9 mouse cellular contexts compared by ENCODE assay signal in genomic region chr3:152122720-152123119, GRCm38 (mm10). TPM values are rescaled to one million over a fixed set of nuclear protein-coding genes. Genes with fewer than 3 reads are reported as not detected.
A peak's percentile ranks its signal among the peaks of the same experiment; 100 is the strongest.
DNase-seq lines count a peak whose midpoint lies in the region; ATAC-seq lines count a peak whose summit lies in the region.
"Had no signal": no experiment of that assay in that cellular context is flagged by ENCODE, and none has a peak within 500 bp of the region (broad histone marks: within the 10 kb centered on the region; RNA-seq: fewer than 3 reads in every experiment).

No protein-coding gene starts in this region.

- peak; percentile 92 for ATAC-seq in heart, embryonic 12.5 days (ENCODE audit: insufficient number of reproducible peaks, low FRiP score)
- ATAC-seq in stomach, embryonic 16.5 days (ENCODE audit: insufficient read depth, low FRiP score) = peak; percentile 89

- no peak overlapping the region for H3K4me3 ChIP-seq in heart, embryonic 12.5 days
- H3K4me3 ChIP-seq in stomach, embryonic 16.5 days (replicated peaks; ENCODE audit: low read length) = no peak overlapping the region
- H3K4me3 ChIP-seq: embryonic facial prominence, embryonic 15.5 days had no signal

- H3K36me3 ChIP-seq in heart, embryonic 12.5 days = 0 out of 2 replicates have a peak, but pooled peaks cover 5% of the 10 kb centered on the region
- H3K36me3 ChIP-seq in stomach, embryonic 16.5 days (ENCODE audit: control insufficient read depth, insufficient read depth, low read length) = no peaks in the 10 kb centered on the region
- H3K36me3 ChIP-seq: embryonic facial prominence, embryonic 15.5 days had no signal

- peak overlapping the region; percentile 77 for H3K27ac ChIP-seq in heart, embryonic 12.5 days (ENCODE audit: poor library complexity, severe bottlenecking)
- peak overlapping the region; percentile 60 for H3K27ac ChIP-seq in stomach, embryonic 16.5 days (ENCODE audit: low read length)
- H3K27ac ChIP-seq: embryonic facial prominence, embryonic 15.5 days had no signal

- peaks cover 51% of the 10 kb centered on the region for H3K4me1 ChIP-seq in heart, embryonic 12.5 days (replicated peaks)
- peaks cover 13% of the 10 kb centered on the region for H3K4me1 ChIP-seq in stomach, embryonic 16.5 days (ENCODE audit: control insufficient read depth, insufficient read depth, low read length)

- WGBS in heart, embryonic 12.5 days = 50% methylated on average over 3 of the region's 3 CpGs
- 49% methylated on average over 3 of the region's 3 CpGs for WGBS in stomach, embryonic 16.5 days

- no peak overlapping the region for H3K4me2 ChIP-seq in heart, embryonic 12.5 days
- peak overlapping the region; percentile 22; the same call in 1 of the 2 replicates for H3K4me2 ChIP-seq in stomach, embryonic 16.5 days (ENCODE audit: low read depth, low read length)
- H3K4me2 ChIP-seq: embryonic facial prominence, embryonic 15.5 days had no signal

- no peak overlapping the region for H3K9ac ChIP-seq in heart, embryonic 12.5 days
- H3K9ac ChIP-seq in stomach, embryonic 16.5 days (ENCODE audit: low read length) = no peak overlapping the region
- H3K9ac ChIP-seq: embryonic facial prominence, embryonic 15.5 days had no signal

- no peaks in the 10 kb centered on the region for H3K9me3 ChIP-seq in heart, embryonic 12.5 days (replicated peaks)
- H3K9me3 ChIP-seq in stomach, embryonic 16.5 days (replicated peaks; ENCODE audit: control insufficient read depth, low read length) = no peaks in the 10 kb centered on the region
- H3K9me3 ChIP-seq: embryonic facial prominence, embryonic 15.5 days had no signal

- H3K27me3 ChIP-seq in heart, embryonic 12.5 days (replicated peaks) = no peaks in the 10 kb centered on the region
- no peaks in the 10 kb centered on the region for H3K27me3 ChIP-seq in stomach, embryonic 16.5 days (ENCODE audit: control insufficient read depth, insufficient read depth, low read length)
- H3K27me3 ChIP-seq: embryonic facial prominence, embryonic 15.5 days had no signal

- DNase-seq in urinary bladder, postnatal 14 days (ENCODE audit: low spot score) = peak; percentile 62
- DNase-seq in urinary bladder, postnatal 4 days (ENCODE audit: low spot score in 2 of 2) = no peak
- peak; percentile 77 to 87 for DNase-seq in lung, adult 18-20 months
- DNase-seq in frontal cortex, postnatal 14 days (ENCODE audit: low spot score in 2 of 2) = no peak
- no peak for DNase-seq in layer of hippocampus, postnatal 36 days
- DNase-seq in layer of hippocampus, postnatal 25 days (ENCODE audit: extremely low spot score in 1 of 2, low spot score in 1 of 2) = no peak

RNA-seq across cellular contexts. Expression of gene Gipc2, which starts 43.3 kb away (rescaled TPM):
- 1.3 and 4.5 TPM in 2 replicates for polyA plus RNA-seq in heart, embryonic 12.5 days (2016; fragmentation: Nextera tagmentation; extraction: Ambion mirVana)
- 56.1 and 59.9 TPM in 2 replicates for polyA plus RNA-seq in stomach, embryonic 16.5 days (2015; fragmentation: Nextera tagmentation; extraction: Ambion mirVana)
- total RNA-seq in layer of hippocampus, postnatal 36 days (2021) = 1 to 10 TPM; 1.2 to 1.8 TPM
- total RNA-seq in layer of hippocampus, postnatal 25 days (2021) = 1 to 10 TPM; 1.0 to 1.9 TPM

Comparison
In these comparisons a context has a peak if more than half of its experiments do, and no peak if none do; other contexts are left out.
1. DNase-seq: peak in urinary bladder, postnatal 14 days (single experiment) and lung, adult 18-20 months (2 of 2); none in urinary bladder, postnatal 4 days (0 of 2), frontal cortex, postnatal 14 days (0 of 2), layer of hippocampus, postnatal 36 days (0 of 2) and layer of hippocampus, postnatal 25 days (0 of 2).